In the genomic region with DNA sequence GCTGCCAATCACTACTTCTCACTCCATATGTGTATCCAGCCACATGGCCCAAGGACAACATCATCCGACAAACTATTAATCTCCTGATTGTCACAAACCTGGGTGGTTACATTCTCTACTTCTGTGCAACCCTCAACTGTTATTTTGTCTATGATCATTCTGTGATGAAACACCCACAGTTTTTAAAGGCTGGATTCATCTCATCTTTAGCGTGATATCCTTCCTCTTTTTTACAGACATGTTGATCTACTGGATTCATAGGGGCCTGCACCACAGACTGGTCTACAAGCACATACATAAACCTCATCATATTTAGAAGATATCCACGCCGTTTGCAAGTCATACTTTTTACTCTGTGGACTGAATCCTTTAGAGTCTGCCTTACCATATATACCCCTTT, we compare ENCODE assay signal across 16 mouse cellular contexts.
DNase-seq lines count a peak whose midpoint lies in the region; ATAC-seq lines count a peak whose summit lies in the region.
"Had no signal": no experiment of that assay in that cellular context is flagged by ENCODE, and none has a peak within 500 bp of the region (broad histone marks: within the 10 kb centered on the region; RNA-seq: fewer than 3 reads in every experiment).

No protein-coding gene starts in this region.

- ATAC-seq in granulocyte monocyte progenitor cell, adult 5-6 weeks (replicated peaks; ENCODE audit: poor library complexity, severe bottlenecking), result peak; percentile 90
- ATAC-seq in megakaryocyte, adult 5-6 weeks (ENCODE audit: poor library complexity, severe bottlenecking), result peak; percentile 55
- ATAC-seq: forebrain, embryonic 14.5 days; forebrain, embryonic 16.5 days had no signal

- DNase-seq in thymus, postnatal 14 days, result no peak
- DNase-seq in adrenal gland, postnatal 4 days (ENCODE audit: low spot score in 2 of 2), result no peak
- no peak for DNase-seq in natural killer cell, adult 2 months (ENCODE audit: low spot score in 2 of 2)
- DNase-seq: adrenal gland, adult 2 months; adrenal gland, postnatal 10 days; adrenal gland, postnatal 25 days; cerebellum, adult 11-12 months; cerebellum, adult 2 months; cerebellum, adult 9-10 months; cerebellum, postnatal 10 days; cerebellum, postnatal 25 days; embryo, embryonic 11 days had no signal
